Mouse (Mus musculus): ENCODE data around the gene Gatad2b.

GRCm38 (mm10) chr3:90253653-90254418, 39.1 kb upstream of the Gatad2b start, which contains the start of gene Crtc2:
- TF ChIP-seq CTCF (IDR thresholded peaks at IDR 0.05; ENCODE audit: borderline replicate concordance, extremely low read depth, insufficient read depth, insufficient read length) = no peak
- TF ChIP-seq POLR2A (IDR thresholded peaks at IDR 0.05; ENCODE audit: borderline replicate concordance, extremely low read depth, insufficient read depth, insufficient read length, poor library complexity, severe bottlenecking) = peak; percentile 89

All from brain, embryonic 14.5 days (tissue).